24 mouse cellular contexts compared by ENCODE assay signal in genomic region chr5:124986656-124987055, GRCm38 (mm10).
"Had no signal": no experiment of that assay in that cellular context is flagged by ENCODE, and none has a peak within 500 bp of the region (broad histone marks: within the 10 kb centered on the region; RNA-seq: fewer than 3 reads in every experiment).

No protein-coding gene starts in this region.

- ATAC-seq: forebrain, embryonic 16.5 days; hindbrain, embryonic 16.5 days; inflammation-experienced regulatory T-cells, adult 6 months; intestine, embryonic 15.5 days; intestine, postnatal 0 days; liver, postnatal 0 days had no signal

- H3K4me3 ChIP-seq: gastrocnemius, adult 2 months; heart, embryonic 10.5 days; heart, embryonic 12.5 days; hindbrain, embryonic 10.5 days; hindbrain, embryonic 12.5 days; intestine, embryonic 15.5 days; limb, embryonic 13.5 days; limb, embryonic 15.5 days; liver, embryonic 13.5 days; liver, embryonic 15.5 days had no signal

- H3K27me3 ChIP-seq: heart, embryonic 12.5 days; hindbrain, embryonic 12.5 days; intestine, embryonic 15.5 days; limb, embryonic 13.5 days; limb, embryonic 15.5 days; liver, embryonic 13.5 days; liver, embryonic 15.5 days had no signal

- H3K4me1 ChIP-seq: hindbrain, embryonic 12.5 days; intestine, embryonic 15.5 days; liver, embryonic 15.5 days had no signal

- H3K36me3 ChIP-seq: heart, embryonic 12.5 days; hindbrain, embryonic 12.5 days; intestine, embryonic 15.5 days; limb, embryonic 13.5 days; limb, embryonic 15.5 days; liver, embryonic 13.5 days; liver, embryonic 15.5 days had no signal

- H3K9ac ChIP-seq: heart, embryonic 12.5 days; hindbrain, embryonic 12.5 days; hindbrain, embryonic 14.5 days; intestine, embryonic 15.5 days; limb, embryonic 13.5 days; limb, embryonic 15.5 days; liver, embryonic 13.5 days; liver, embryonic 15.5 days; liver, postnatal 0 days had no signal

- H3K4me2 ChIP-seq: heart, embryonic 12.5 days; hindbrain, embryonic 12.5 days; hindbrain, embryonic 14.5 days; intestine, embryonic 15.5 days; limb, embryonic 13.5 days; limb, embryonic 15.5 days; liver, embryonic 13.5 days; liver, embryonic 15.5 days had no signal

- H3K9me3 ChIP-seq: intestine, embryonic 15.5 days; limb, embryonic 15.5 days; liver, embryonic 15.5 days had no signal

- H3K27ac ChIP-seq: gastrocnemius, adult 2 months; heart, embryonic 10.5 days; hindbrain, embryonic 10.5 days; hindbrain, embryonic 12.5 days; hindbrain, embryonic 14.5 days; intestine, embryonic 15.5 days; limb, embryonic 13.5 days; limb, embryonic 15.5 days; liver, embryonic 13.5 days; liver, embryonic 15.5 days had no signal

- DNase-seq: gastrocnemius, adult 2 months; gastrocnemius, postnatal 10 days; gastrocnemius, postnatal 25 days; heart, adult 18-20 months; heart, postnatal 10 days; heart, postnatal 4 days; layer of hippocampus, adult 9-11 months; layer of hippocampus, postnatal 36 days; left cerebral cortex, postnatal 4 days; liver, embryonic 13.5 days; liver, postnatal 0 days had no signal
